Mouse (Mus musculus) liver, embryonic 14.5 days (tissue): ENCODE results near the gene Adamtsl4.

Experiments
- CTCF ChIP-seq: IDR thresholded peaks from 2 replicates; pipeline ENCODE4 v1.5.1; 2016; ENCODE audit warnings: antibody characterized with exemption, low read depth, control low read depth
- EP300 ChIP-seq: IDR thresholded peaks from 2 replicates; pipeline ENCODE4 v1.6.1; 2016; ENCODE audit warnings: antibody characterized with exemption, low read depth

DNA sequence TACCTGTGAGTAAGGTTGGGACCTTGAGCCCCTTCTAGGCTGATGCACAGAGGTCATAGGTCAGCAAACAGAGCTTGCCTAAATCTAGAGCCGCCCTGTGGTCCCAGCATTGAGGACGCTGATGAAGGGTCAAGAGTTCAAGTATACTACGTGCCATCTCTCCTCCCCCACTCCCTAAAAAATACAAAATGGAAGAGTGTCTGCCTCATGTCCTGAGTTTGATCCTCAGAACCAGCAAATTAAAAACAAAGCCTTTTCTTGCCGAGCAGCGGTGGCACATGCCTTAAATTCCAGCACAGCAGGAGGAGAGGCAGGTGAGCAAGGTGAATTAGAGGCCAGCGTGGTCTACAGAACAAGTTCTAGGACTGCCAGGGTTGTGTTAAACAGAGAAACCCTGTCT, 34.8 kb downstream of the Adamtsl4 start:
- TF ChIP-seq CTCF (no peak), EP300 (no peak)
